Mouse (Mus musculus) neural tube, embryonic 12.5 days (tissue): ENCODE data around the gene Rapgef6. TPM values are rescaled to one million over a fixed set of nuclear protein-coding genes. Genes with fewer than 3 reads are reported as not detected.

Experiments used
- ATAC-seq: fragments of 200-750 bp; cut with Nextera tagmentation; 2 replicates; pipeline ENCODE4 v1.8.0; 2017; ENCODE audit warnings: low read depth, mild to moderate bottlenecking, moderate TSS enrichment, moderate library complexity; ENCODE audit not compliant: low FRiP score
- H3K27ac ChIP-seq: fragments of 300-500 bp; sonication (generic); 2 replicates; pipeline ENCODE4 v1.5.1; 2016
- H3K27me3 ChIP-seq: fragments of 300-500 bp; sonication (generic); replicated peaks from 2 replicates; pipeline ENCODE4 v1.6.1; 2016; ENCODE audit warnings: mild to moderate bottlenecking
- H3K36me3 ChIP-seq: fragments of 300-500 bp; sonication (generic); 2 replicates; pipeline ENCODE4 v1.6.1; 2016; ENCODE audit warnings: mild to moderate bottlenecking
- H3K4me1 ChIP-seq: fragments of 300-500 bp; sonication (generic); 2 replicates; pipeline ENCODE4 v1.6.1; 2016
- H3K4me2 ChIP-seq: fragments of 300-500 bp; sonication (generic); replicated peaks from 2 replicates; pipeline ENCODE4 v1.6.1; 2016; ENCODE audit warnings: mild to moderate bottlenecking
- H3K4me3 ChIP-seq: fragments of 300-500 bp; sonication (generic); 2 replicates; pipeline ENCODE4 v1.5.1; 2016
- H3K9ac ChIP-seq: fragments of 300-500 bp; sonication (generic); 2 replicates; pipeline ENCODE4 v1.6.1; 2016; ENCODE audit warnings: mild to moderate bottlenecking
- H3K9me3 ChIP-seq: fragments of 300-500 bp; sonication (generic); 2 replicates; pipeline ENCODE4 v1.6.1; 2016; ENCODE audit warnings: mild to moderate bottlenecking
- WGBS: fragments of 180-500 bp; shearing (Covaris S2); methylation state at CpG from one replicate; pipeline ENCODE4 v1.1.7; 2016; 5-methylcytosine and 5-hydroxymethylcytosine counted together
- polyA plus RNA-seq: library from polyadenylated mRNA; unstranded; fragments of >200 nt; fragmentation: Nextera tagmentation; extraction: Ambion mirVana; gene quantifications from 2 replicates; pipeline ENCODE4 v1.2.1, GENCODE M21; 2016

Gene Rapgef6
- polyA plus RNA-seq, 1 experiment from 2014 or later: 43.7 TPM

- 85% methylated on average over 5 of the region's 5 CpGs for WGBS
- Histone ChIP-seq H3K4me3 (no peak overlapping the region), H3K4me1 (peaks cover 4% of the 10 kb centered on the region; the same call in 1 of the 2 replicates), H3K27ac (no peak overlapping the region), H3K9ac (no peak overlapping the region), H3K36me3 (peaks cover 28% of the 10 kb centered on the region), H3K4me2 (no peak overlapping the region), H3K27me3 (no peaks in the 10 kb centered on the region), H3K9me3 (no peaks in the 10 kb centered on the region)
- no peak for ATAC-seq
Observed at GRCm38 (mm10) chr11:54727327-54727901, 204.8 kb downstream of the Rapgef6 start.

- H3K27ac ChIP-seq: no peak overlapping the region
- H3K4me1 ChIP-seq: peaks cover 4% of the 10 kb centered on the region; the same call in 1 of the 2 replicates
- H3K36me3 ChIP-seq: peaks cover 19% of the 10 kb centered on the region
- H3K4me3 ChIP-seq: no peak overlapping the region
- ATAC-seq: no peak
- 85% methylated on average over 2 of the region's 2 CpGs for WGBS
- no peak overlapping the region for H3K9ac ChIP-seq
- no peaks in the 10 kb centered on the region for H3K27me3 ChIP-seq
- no peaks in the 10 kb centered on the region for H3K9me3 ChIP-seq
- no peak overlapping the region for H3K4me2 ChIP-seq
Observed at GRCm38 (mm10) chr11:54728371-54728770, 205.7 kb downstream of the Rapgef6 start.

GRCm38 (mm10) chr11:54729311-54729710, 206.7 kb downstream of the Rapgef6 start:
- WGBS: 98% methylated on average over 3 of the region's 3 CpGs
- peaks cover 4% of the 10 kb centered on the region; the same call in 1 of the 2 replicates for H3K4me1 ChIP-seq
- ATAC-seq: no peak

GRCm38 (mm10) chr11:54730931-54731330, 208.3 kb downstream of the Rapgef6 start:
- H3K27me3 ChIP-seq: no peaks in the 10 kb centered on the region
- 89% methylated on average over 5 of the region's 5 CpGs for WGBS
- H3K36me3 ChIP-seq: peaks cover 34% of the 10 kb centered on the region
- no peaks in the 10 kb centered on the region for H3K9me3 ChIP-seq
- no peaks in the 10 kb centered on the region for H3K4me1 ChIP-seq
- no peak overlapping the region for H3K4me3 ChIP-seq
- H3K9ac ChIP-seq: no peak overlapping the region
- no peak overlapping the region for H3K4me2 ChIP-seq
- no peak overlapping the region for H3K27ac ChIP-seq
- ATAC-seq: no peak

More at GRCm38 (mm10) chr11:54729311-54729710, 206.7 kb downstream of the Rapgef6 start:
- no peaks in the 10 kb centered on the region for H3K27me3 ChIP-seq
- no peak overlapping the region for H3K4me3 ChIP-seq
- H3K27ac ChIP-seq: no peak overlapping the region
- no peaks in the 10 kb centered on the region for H3K9me3 ChIP-seq
- no peak overlapping the region for H3K9ac ChIP-seq
- H3K4me2 ChIP-seq: no peak overlapping the region
- H3K36me3 ChIP-seq: peaks cover 20% of the 10 kb centered on the region

GRCm38 (mm10) chr11:54731367-54731766, 208.7 kb downstream of the Rapgef6 start:
- no peak overlapping the region for H3K9ac ChIP-seq
- H3K4me3 ChIP-seq: no peak overlapping the region
- H3K36me3 ChIP-seq: peaks cover 34% of the 10 kb centered on the region
- no peak overlapping the region for H3K4me2 ChIP-seq
- H3K27ac ChIP-seq: no peak overlapping the region
- 88% methylated on average over 7 of the region's 7 CpGs for WGBS
- H3K9me3 ChIP-seq: no peaks in the 10 kb centered on the region
- no peak for ATAC-seq
- H3K27me3 ChIP-seq: no peaks in the 10 kb centered on the region
- H3K4me1 ChIP-seq: no peaks in the 10 kb centered on the region

- WGBS: 84% methylated on average over 7 of the region's 7 CpGs
- H3K4me3 ChIP-seq: no peak overlapping the region
- H3K27ac ChIP-seq: no peak overlapping the region
- no peak overlapping the region for H3K9ac ChIP-seq
- no peaks in the 10 kb centered on the region for H3K27me3 ChIP-seq
- H3K36me3 ChIP-seq: peaks cover 29% of the 10 kb centered on the region
- no peak overlapping the region for H3K4me2 ChIP-seq
- ATAC-seq: no peak
- H3K9me3 ChIP-seq: no peaks in the 10 kb centered on the region
- no peaks in the 10 kb centered on the region for H3K4me1 ChIP-seq
Observed at GRCm38 (mm10) chr11:54733546-54733945, 210.9 kb downstream of the Rapgef6 start.

- peaks cover 44% of the 10 kb centered on the region for H3K36me3 ChIP-seq
- no peaks in the 10 kb centered on the region for H3K4me1 ChIP-seq
- WGBS: 87% methylated on average over 1 of the region's 1 CpGs
Observed at GRCm38 (mm10) chr11:54735114-54735513, 212.5 kb downstream of the Rapgef6 start.

GRCm38 (mm10) chr11:54736903-54737302, 214.3 kb downstream of the Rapgef6 start:
- H3K36me3 ChIP-seq: peaks cover 47% of the 10 kb centered on the region
- no peaks in the 10 kb centered on the region for H3K9me3 ChIP-seq
- no peaks in the 10 kb centered on the region for H3K27me3 ChIP-seq
- no peak overlapping the region for H3K4me2 ChIP-seq
- H3K27ac ChIP-seq: no peak overlapping the region
- no peak for ATAC-seq
- H3K9ac ChIP-seq: no peak overlapping the region
- no peaks in the 10 kb centered on the region for H3K4me1 ChIP-seq
- WGBS: 92% methylated on average over 5 of the region's 5 CpGs
- no peak overlapping the region for H3K4me3 ChIP-seq

More at GRCm38 (mm10) chr11:54735114-54735513, 212.5 kb downstream of the Rapgef6 start:
- Histone ChIP-seq H3K9ac (no peak overlapping the region), H3K27ac (no peak overlapping the region), H3K9me3 (no peaks in the 10 kb centered on the region), H3K4me3 (no peak overlapping the region), H3K4me2 (no peak overlapping the region), H3K27me3 (no peaks in the 10 kb centered on the region)
- ATAC-seq: no peak

GRCm38 (mm10) chr11:54739012-54739750, 216.5 kb downstream of the Rapgef6 start:
- Histone ChIP-seq H3K4me3 (no peak overlapping the region), H3K9me3 (no peaks in the 10 kb centered on the region), H3K4me2 (no peak overlapping the region), H3K36me3 (peaks cover 44% of the 10 kb centered on the region), H3K27ac (no peak overlapping the region), H3K27me3 (no peaks in the 10 kb centered on the region), H3K4me1 (no peaks in the 10 kb centered on the region), H3K9ac (no peak overlapping the region)
- 95% methylated on average over 4 of the region's 4 CpGs for WGBS
- ATAC-seq: no peak

- H3K36me3 ChIP-seq: peaks cover 23% of the 10 kb centered on the region
- 99% methylated on average over 2 of the region's 2 CpGs for WGBS
Observed at GRCm38 (mm10) chr11:54741330-54741729, 218.7 kb downstream of the Rapgef6 start.

GRCm38 (mm10) chr11:54744231-54744630, 221.6 kb downstream of the Rapgef6 start:
- no peaks in the 10 kb centered on the region for H3K9me3 ChIP-seq
- no peaks in the 10 kb centered on the region for H3K4me1 ChIP-seq
- no peak overlapping the region for H3K4me2 ChIP-seq
- no peak overlapping the region for H3K9ac ChIP-seq
- WGBS: 79% methylated on average over 1 of the region's 1 CpGs
- no peaks in the 10 kb centered on the region for H3K27me3 ChIP-seq
- peaks cover 27% of the 10 kb centered on the region for H3K36me3 ChIP-seq
- H3K27ac ChIP-seq: no peak overlapping the region
- ATAC-seq: no peak
- H3K4me3 ChIP-seq: no peak overlapping the region

More at GRCm38 (mm10) chr11:54741330-54741729, 218.7 kb downstream of the Rapgef6 start:
- H3K9me3 ChIP-seq: no peaks in the 10 kb centered on the region
- H3K4me1 ChIP-seq: no peaks in the 10 kb centered on the region
- H3K27me3 ChIP-seq: no peaks in the 10 kb centered on the region
- H3K9ac ChIP-seq: no peak overlapping the region
- ATAC-seq: no peak
- H3K4me3 ChIP-seq: no peak overlapping the region
- no peak overlapping the region for H3K27ac ChIP-seq
- H3K4me2 ChIP-seq: no peak overlapping the region
